Mouse (Mus musculus) brain, embryonic 18.5 days (tissue): ENCODE measurements around the gene Olfr1313.
"Not testable (repeated sequence)": the region's sequence is repeated elsewhere in the genome, so short reads cannot be mapped to it uniquely, and the experiment has no call there.

Experiments
- DNase-seq: peaks from one replicate; pipeline ENCODE4 v3.0.0-alpha.2; 2012; ENCODE audit warnings: low read depth, low spot score

Olfr1313 gene

GRCm38 (mm10) chr2:112077743-112078142 is at the start of gene Olfr1313:
Olfr1313 (minus strand) TSS chr2:112077843.
- DNase-seq = no peak

DNA sequence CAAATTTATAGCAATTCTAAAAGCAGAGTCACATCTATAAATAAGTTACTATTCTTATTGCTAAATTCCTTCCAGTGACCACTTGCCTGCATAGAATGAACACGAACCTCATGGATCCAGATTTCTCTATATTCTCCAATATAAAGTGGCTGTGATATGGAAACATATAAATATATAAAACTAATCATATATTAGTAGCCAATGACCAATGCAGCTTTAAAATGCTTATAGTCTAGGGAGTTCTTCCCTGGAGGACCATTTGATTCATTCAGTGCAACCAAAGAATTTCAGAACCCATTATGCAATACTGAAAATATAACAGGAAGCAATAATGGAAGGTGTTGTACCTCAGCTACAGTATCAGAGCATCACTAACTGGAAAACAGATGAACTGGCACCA is 37.7 kb upstream of the Olfr1313 start, which contains the start of gene Olfr1315-ps1:
Gene Olfr1315-ps1 (minus strand): TSS at position 101 of the 400 bp plus-strand sequence.
- no peak for DNase-seq

- DNase-seq = no peak
Measured at GRCm38 (mm10) chr2:112096681-112097080, 19.0 kb upstream of the Olfr1313 start, which contains the start of gene Olfr1314. Olfr1314 (minus strand) TSS chr2:112096781.

- DNase-seq = no peak
Measured at GRCm38 (mm10) chr2:112050138-112050537, 27.5 kb downstream of the Olfr1313 start, which contains the start of gene Olfr1312. Olfr1312 (minus strand) TSS chr2:112050238.

DNA sequence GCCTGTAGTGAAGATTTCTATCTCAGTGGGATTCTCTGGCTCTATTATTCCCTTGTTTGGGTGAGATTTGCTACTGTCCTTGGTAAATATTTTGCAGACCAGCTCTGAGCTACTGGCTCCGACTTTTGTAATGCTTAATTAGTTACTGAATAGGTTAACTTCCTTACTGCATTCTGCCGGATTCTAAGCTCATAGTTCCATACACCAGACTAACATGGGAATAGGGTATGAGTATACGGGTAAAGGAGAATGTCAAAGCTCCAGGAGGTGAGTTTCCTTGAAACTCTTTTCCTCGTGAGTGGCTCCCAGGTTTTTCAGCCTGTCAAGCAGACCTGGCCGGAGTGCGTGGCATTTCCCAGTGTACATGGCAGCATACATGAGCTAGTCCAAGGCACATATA is 50.7 kb downstream of the Olfr1313 start:
- not testable (repeated sequence) for DNase-seq

- no peak for DNase-seq
Measured at GRCm38 (mm10) chr2:112024312-112024711, 53.3 kb downstream of the Olfr1313 start, which contains the start of gene Olfr1311. Olfr1311 (minus strand) TSS chr2:112024412.
